Mouse (Mus musculus): ENCODE measurements around the gene Kif19a. TPM values are rescaled to one million over a fixed set of nuclear protein-coding genes. Genes with fewer than 3 reads are reported as not detected.
A peak's percentile ranks its signal among the peaks of the same experiment; 100 is the strongest.

Gene Kif19a
- polyA plus RNA-seq (2015; fragmentation: Nextera tagmentation; extraction: Ambion mirVana): 0.16 and 0.25 TPM in 2 replicates

DNA sequence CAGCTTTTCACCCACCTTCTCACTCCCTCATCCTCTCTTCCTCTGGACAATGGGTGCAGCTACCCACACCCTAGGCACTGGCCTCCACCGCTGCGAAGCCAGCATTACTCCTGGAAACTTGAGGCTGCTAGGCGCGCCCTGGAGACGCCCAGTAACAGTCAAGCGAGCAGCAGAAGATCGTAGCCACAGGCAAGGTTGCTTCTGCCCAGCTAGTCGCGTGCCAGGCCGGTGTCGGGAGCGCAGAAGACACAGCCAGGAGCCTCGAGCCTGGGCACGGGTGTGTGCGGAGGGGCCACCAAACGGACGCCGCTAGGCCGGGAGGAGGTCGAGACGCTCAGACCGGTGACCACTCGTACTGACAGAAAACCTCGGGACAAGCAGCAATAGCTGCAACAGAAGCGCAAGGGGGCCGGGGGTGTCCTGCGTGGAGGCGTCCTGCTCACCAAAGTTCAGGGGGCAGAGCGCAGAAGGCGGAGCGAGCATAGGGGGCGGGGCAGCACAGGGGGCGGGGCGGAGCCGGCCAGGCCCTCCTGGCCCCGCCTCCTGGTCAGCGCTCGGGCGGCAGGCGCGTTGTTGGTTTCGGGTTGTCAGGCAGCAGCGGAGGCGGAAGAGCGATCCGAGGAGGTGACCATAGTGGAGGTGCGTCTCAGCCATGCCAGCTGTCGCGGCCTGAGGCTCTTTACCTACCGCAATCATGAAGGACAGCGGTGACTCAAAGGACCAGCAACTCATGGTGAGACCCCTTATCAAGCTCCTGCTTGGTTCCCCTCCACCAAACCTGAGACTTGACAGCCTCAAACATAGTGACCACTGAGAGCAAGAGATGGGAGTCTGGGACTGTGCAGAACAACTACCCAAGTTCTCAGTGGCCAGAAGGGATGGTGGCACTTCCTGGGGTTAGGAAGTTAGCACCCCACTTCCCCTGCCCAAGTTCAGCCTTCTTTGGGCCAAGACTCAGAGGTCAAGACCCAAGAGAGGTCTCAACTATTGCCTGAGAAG, at the start of gene Kif19a:
Gene Kif19a (plus strand): TSS at position 569 of the 999 bp plus-strand sequence.
- Histone ChIP-seq H3K9ac (ENCODE audit: low read length) (peak within 1 kb of the TSS; percentile 61), H3K27me3 (ENCODE audit: control insufficient read depth, insufficient read depth, low read length) (peaks cover 25% of the 10 kb centered on the region), H3K36me3 (ENCODE audit: control insufficient read depth, insufficient read depth) (no peaks in the 10 kb centered on the region), H3K9me3 (replicated peaks; ENCODE audit: control insufficient read depth, low read length) (no peaks in the 10 kb centered on the region), H3K27ac (ENCODE audit: low read length) (no peak within 1 kb of the TSS), H3K4me3 (ENCODE audit: low read length) (peak within 1 kb of the TSS; percentile 60), H3K4me2 (ENCODE audit: low read depth, low read length) (peak within 1 kb of the TSS; percentile 90), H3K4me1 (ENCODE audit: control insufficient read depth, insufficient read depth, low read length) (0 out of 2 replicates have a peak, but pooled peaks cover 3% of the 10 kb centered on the region)
- WGBS: 3% methylated on average over 50 of the region's 51 CpGs
- ATAC-seq (replicated peaks; ENCODE audit: extremely low read depth, insufficient read depth, low FRiP score): peak; percentile 82

DNA sequence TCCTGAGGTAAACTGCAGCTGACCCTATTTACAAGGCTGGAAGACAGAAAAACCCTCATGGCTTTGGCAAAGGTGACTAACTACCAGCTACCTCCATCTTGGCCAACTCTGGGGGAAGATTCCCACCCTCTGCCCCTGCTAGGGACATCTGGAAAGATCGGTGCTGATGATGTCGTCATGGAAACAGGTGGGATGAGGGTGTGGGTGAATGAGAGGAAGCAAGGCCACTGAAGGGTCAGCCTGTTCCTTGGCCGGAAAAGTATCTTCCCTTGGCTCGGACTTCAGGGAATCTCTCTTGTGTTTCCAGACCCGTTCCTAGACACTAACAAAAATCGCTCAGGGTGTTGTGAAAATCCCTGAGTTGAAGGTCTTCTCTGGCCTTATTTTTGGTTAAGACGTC, 49.7 kb upstream of the Kif19a start:
- H3K9ac ChIP-seq (ENCODE audit: low read length): no peak overlapping the region
- no peak overlapping the region for H3K4me2 ChIP-seq (ENCODE audit: low read depth, low read length)
- H3K36me3 ChIP-seq (ENCODE audit: control insufficient read depth, insufficient read depth): no peaks in the 10 kb centered on the region
- no peak overlapping the region for H3K27ac ChIP-seq (ENCODE audit: low read length)
- no peaks in the 10 kb centered on the region for H3K4me1 ChIP-seq (ENCODE audit: control insufficient read depth, insufficient read depth, low read length)
- WGBS: 70% methylated on average over 7 of the region's 7 CpGs
- H3K9me3 ChIP-seq (replicated peaks; ENCODE audit: control insufficient read depth, low read length): no peaks in the 10 kb centered on the region
- H3K4me3 ChIP-seq (ENCODE audit: low read length): no peak overlapping the region
- H3K27me3 ChIP-seq (ENCODE audit: control insufficient read depth, insufficient read depth, low read length): no peaks in the 10 kb centered on the region
- ATAC-seq (replicated peaks; ENCODE audit: extremely low read depth, insufficient read depth, low FRiP score): no peak

DNA sequence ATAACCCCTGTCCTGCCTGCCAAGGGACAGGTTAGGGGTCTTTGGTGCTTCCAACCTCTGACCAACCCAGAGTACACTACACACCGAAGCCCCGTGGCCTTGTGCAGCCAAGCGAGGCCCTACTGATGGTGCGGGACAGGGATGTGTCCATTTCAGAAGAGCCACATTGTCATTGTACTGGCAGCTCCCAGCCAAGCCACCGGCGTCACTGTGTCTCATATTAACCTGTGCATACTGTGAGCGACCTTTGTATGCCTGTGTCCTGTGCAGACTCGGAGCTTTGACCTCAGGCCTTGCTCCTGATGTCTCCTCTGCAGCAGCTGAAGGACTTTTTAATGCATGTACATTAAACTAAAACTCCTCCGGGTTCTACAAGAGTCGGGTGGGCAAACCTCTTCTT, 44.7 kb upstream of the Kif19a start:
- H3K9me3 ChIP-seq (replicated peaks; ENCODE audit: control insufficient read depth, low read length): no peaks in the 10 kb centered on the region
- no peaks in the 10 kb centered on the region for H3K36me3 ChIP-seq (ENCODE audit: control insufficient read depth, insufficient read depth)
- no peak overlapping the region for H3K4me3 ChIP-seq (ENCODE audit: low read length)
- no peak overlapping the region for H3K4me2 ChIP-seq (ENCODE audit: low read depth, low read length)
- 0 out of 2 replicates have a peak, but pooled peaks cover 4% of the 10 kb centered on the region for H3K4me1 ChIP-seq (ENCODE audit: control insufficient read depth, insufficient read depth, low read length)
- 93% methylated on average over 10 of the region's 10 CpGs for WGBS
- no peak for ATAC-seq (replicated peaks; ENCODE audit: extremely low read depth, insufficient read depth, low FRiP score)
- H3K27me3 ChIP-seq (ENCODE audit: control insufficient read depth, insufficient read depth, low read length): no peaks in the 10 kb centered on the region
- H3K27ac ChIP-seq (ENCODE audit: low read length): no peak overlapping the region
- no peak overlapping the region for H3K9ac ChIP-seq (ENCODE audit: low read length)

DNA sequence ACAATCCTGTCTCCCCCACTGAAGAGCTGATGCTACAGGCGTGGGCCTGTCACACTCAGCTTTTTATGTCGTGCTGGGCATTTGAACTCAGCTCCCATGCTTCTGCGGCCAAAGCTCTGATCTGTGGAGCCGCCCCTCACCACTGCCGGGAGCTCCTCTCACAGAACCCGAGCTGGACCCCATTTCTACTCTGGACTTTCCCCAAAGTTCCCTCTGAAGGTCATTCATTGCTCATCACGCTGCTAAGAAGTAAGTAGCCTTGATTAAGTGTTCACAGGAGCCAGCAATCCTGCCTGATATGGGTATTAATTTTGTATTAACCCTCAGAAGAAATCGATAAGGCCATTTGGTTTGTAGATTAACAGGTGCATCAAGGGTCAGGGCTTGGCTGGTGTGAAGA, 42.8 kb upstream of the Kif19a start:
- Histone ChIP-seq H3K27me3 (ENCODE audit: control insufficient read depth, insufficient read depth, low read length) (no peaks in the 10 kb centered on the region), H3K4me1 (ENCODE audit: control insufficient read depth, insufficient read depth, low read length) (peaks cover 7% of the 10 kb centered on the region), H3K9ac (ENCODE audit: low read length) (no peak overlapping the region), H3K4me3 (ENCODE audit: low read length) (no peak overlapping the region), H3K27ac (ENCODE audit: low read length) (no peak overlapping the region), H3K9me3 (replicated peaks; ENCODE audit: control insufficient read depth, low read length) (no peaks in the 10 kb centered on the region), H3K4me2 (ENCODE audit: low read depth, low read length) (no peak overlapping the region), H3K36me3 (ENCODE audit: control insufficient read depth, insufficient read depth) (no peaks in the 10 kb centered on the region)
- 75% methylated on average over 8 of the region's 8 CpGs for WGBS
- ATAC-seq (replicated peaks; ENCODE audit: extremely low read depth, insufficient read depth, low FRiP score): no peak

DNA sequence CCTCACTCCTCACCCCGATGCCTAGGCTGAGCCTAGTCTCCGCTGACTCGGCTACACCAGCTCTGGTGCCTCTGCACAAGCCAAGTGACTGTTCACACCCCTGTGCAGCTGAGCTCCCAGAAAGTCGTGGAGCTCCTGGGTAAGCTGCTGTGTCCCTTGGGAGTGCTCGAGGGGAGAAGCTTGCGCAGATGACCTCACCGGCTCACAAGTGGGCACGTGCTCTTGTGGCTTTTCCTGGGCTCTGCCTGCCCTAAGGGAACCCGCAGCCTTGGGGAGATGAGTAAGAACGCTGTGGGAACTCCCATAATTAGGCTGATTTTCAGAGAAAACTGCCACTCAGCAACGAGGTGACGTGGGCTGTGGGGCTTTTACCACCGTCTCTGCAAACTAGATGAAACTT, 42.2 kb upstream of the Kif19a start:
- H3K4me2 ChIP-seq (ENCODE audit: low read depth, low read length): no peak overlapping the region
- WGBS: 65% methylated on average over 13 of the region's 13 CpGs
- H3K4me1 ChIP-seq (ENCODE audit: control insufficient read depth, insufficient read depth, low read length): peaks cover 11% of the 10 kb centered on the region
- H3K9me3 ChIP-seq (replicated peaks; ENCODE audit: control insufficient read depth, low read length): no peaks in the 10 kb centered on the region
- no peaks in the 10 kb centered on the region for H3K27me3 ChIP-seq (ENCODE audit: control insufficient read depth, insufficient read depth, low read length)
- H3K36me3 ChIP-seq (ENCODE audit: control insufficient read depth, insufficient read depth): no peaks in the 10 kb centered on the region
- H3K27ac ChIP-seq (ENCODE audit: low read length): no peak overlapping the region
- H3K9ac ChIP-seq (ENCODE audit: low read length): no peak overlapping the region
- no peak for ATAC-seq (replicated peaks; ENCODE audit: extremely low read depth, insufficient read depth, low FRiP score)
- H3K4me3 ChIP-seq (ENCODE audit: low read length): no peak overlapping the region

- 49% methylated on average over 11 of the region's 11 CpGs for WGBS
- Histone ChIP-seq H3K36me3 (ENCODE audit: control insufficient read depth, insufficient read depth) (no peaks in the 10 kb centered on the region), H3K9me3 (replicated peaks; ENCODE audit: control insufficient read depth, low read length) (no peaks in the 10 kb centered on the region), H3K4me1 (ENCODE audit: control insufficient read depth, insufficient read depth, low read length) (peaks cover 13% of the 10 kb centered on the region), H3K4me3 (ENCODE audit: low read length) (no peak overlapping the region), H3K4me2 (ENCODE audit: low read depth, low read length) (no peak overlapping the region), H3K9ac (ENCODE audit: low read length) (no peak overlapping the region), H3K27me3 (ENCODE audit: control insufficient read depth, insufficient read depth, low read length) (no peaks in the 10 kb centered on the region), H3K27ac (ENCODE audit: low read length) (peak overlapping the region; percentile 33)
- ATAC-seq (replicated peaks; ENCODE audit: extremely low read depth, insufficient read depth, low FRiP score): peak; percentile 64; the same call in 1 of the 2 replicates
Observed at GRCm38 (mm10) chr11:114724787-114725590, 40.2 kb upstream of the Kif19a start.

GRCm38 (mm10) chr11:114726965-114727825, 38.0 kb upstream of the Kif19a start, which contains the start of gene Dnaic2:
TSS of gene Dnaic2 (plus strand) at chr11:114727408.
- Histone ChIP-seq H3K9me3 (replicated peaks; ENCODE audit: control insufficient read depth, low read length) (no peaks in the 10 kb centered on the region), H3K9ac (ENCODE audit: low read length) (peak within 1 kb of the TSS; percentile 52), H3K4me1 (ENCODE audit: control insufficient read depth, insufficient read depth, low read length) (peaks cover 13% of the 10 kb centered on the region), H3K4me3 (ENCODE audit: low read length) (peak within 1 kb of the TSS; percentile 46), H3K36me3 (ENCODE audit: control insufficient read depth, insufficient read depth) (no peaks in the 10 kb centered on the region), H3K27ac (ENCODE audit: low read length) (no peak within 1 kb of the TSS), H3K27me3 (ENCODE audit: control insufficient read depth, insufficient read depth, low read length) (no peaks in the 10 kb centered on the region), H3K4me2 (ENCODE audit: low read depth, low read length) (peak within 1 kb of the TSS; percentile 78)
- 9% methylated on average over 34 of the region's 34 CpGs for WGBS
- ATAC-seq (replicated peaks; ENCODE audit: extremely low read depth, insufficient read depth, low FRiP score): peak; percentile 74

GRCm38 (mm10) chr11:114727826-114728186, 37.4 kb upstream of the Kif19a start:
- Histone ChIP-seq H3K4me1 (ENCODE audit: control insufficient read depth, insufficient read depth, low read length) (peaks cover 11% of the 10 kb centered on the region), H3K9ac (ENCODE audit: low read length) (peak overlapping the region; percentile 52; the same call in 1 of the 2 replicates), H3K9me3 (replicated peaks; ENCODE audit: control insufficient read depth, low read length) (no peaks in the 10 kb centered on the region), H3K4me2 (ENCODE audit: low read depth, low read length) (peak overlapping the region; percentile 78), H3K27ac (ENCODE audit: low read length) (no peak overlapping the region), H3K27me3 (ENCODE audit: control insufficient read depth, insufficient read depth, low read length) (no peaks in the 10 kb centered on the region; the same call in 1 of the 2 replicates), H3K36me3 (ENCODE audit: control insufficient read depth, insufficient read depth) (no peaks in the 10 kb centered on the region), H3K4me3 (ENCODE audit: low read length) (no peak overlapping the region)
- ATAC-seq (replicated peaks; ENCODE audit: extremely low read depth, insufficient read depth, low FRiP score): no peak
- 35% methylated on average over 5 of the region's 5 CpGs for WGBS

Measured in heart, embryonic 16.5 days (tissue).